Mouse (Mus musculus): Measurements from ENCODE around the gene Spcs3. TPM values are rescaled to one million over a fixed set of nuclear protein-coding genes. Genes with fewer than 3 reads are reported as not detected.

Gene Spcs3
- total RNA-seq, 2 experiments from 2014 or later, result 30.3 to 39.1 TPM

- intact Hi-C loops (cut with DNase I), result no loop called here
Observed at GRCm38 (mm10) chr8:54509221-54509721, 20.5 kb downstream of the Spcs3 start.

GRCm38 (mm10) chr8:54508814-54509213, 21.0 kb downstream of the Spcs3 start:
- intact Hi-C loops (cut with DNase I), result no loop called here
- no peak for DNase-seq

More at GRCm38 (mm10) chr8:54509221-54509721, 20.5 kb downstream of the Spcs3 start:
- DNase-seq, result peak in 1 of 2 experiments; percentile 18

GRCm38 (mm10) chr8:54508096-54508456, 21.7 kb downstream of the Spcs3 start:
- no peak for DNase-seq
- intact Hi-C loops (cut with DNase I), result no loop called here

GRCm38 (mm10) chr8:54507428-54508095, 22.2 kb downstream of the Spcs3 start:
- peak; percentile 79 to 89 for DNase-seq
- intact Hi-C loops (cut with DNase I), result loop anchor here (1.0 to 2.0 kb wide), 3 partner anchors 153 to 323 kb away; no protein-coding TSS in a partner anchor

GRCm38 (mm10) chr8:54505060-54505459, 24.7 kb downstream of the Spcs3 start:
- intact Hi-C loops (cut with DNase I), result no loop called here
- no peak for DNase-seq

- no peak for DNase-seq
- intact Hi-C loops (cut with DNase I), result no loop called here
Observed at GRCm38 (mm10) chr8:54503104-54503503, 26.7 kb downstream of the Spcs3 start.

GRCm38 (mm10) chr8:54493915-54494314, 35.9 kb downstream of the Spcs3 start:
- intact Hi-C loops (cut with DNase I), result loop anchor here (5.0 kb wide), 2 partner anchors 342 to 887 kb away; no protein-coding TSS in a partner anchor

GRCm38 (mm10) chr8:54493110-54493509, 36.7 kb downstream of the Spcs3 start:
- DNase-seq, result peak; percentile 60 to 80
- intact Hi-C loops (cut with DNase I), result loop anchor here (5.0 kb wide), 2 partner anchors 341 to 886 kb away; no protein-coding TSS in a partner anchor

More at GRCm38 (mm10) chr8:54493915-54494314, 35.9 kb downstream of the Spcs3 start:
- DNase-seq, result no peak

GRCm38 (mm10) chr8:54491934-54492333, 37.9 kb downstream of the Spcs3 start:
- no peak for DNase-seq
- intact Hi-C loops (cut with DNase I), result loop anchor here (1.0 to 5.0 kb wide), 3 partner anchors 340 to 885 kb away; partner anchors contain the start of gene Vegfc

GRCm38 (mm10) chr8:54491057-54491690, 38.6 kb downstream of the Spcs3 start:
- DNase-seq, result peak; percentile 47 to 77
- intact Hi-C loops (cut with DNase I), result loop anchor here (1.0 to 5.0 kb wide), 3 partner anchors 339 to 884 kb away; partner anchors contain the start of gene Vegfc

- intact Hi-C loops (cut with DNase I), result loop anchor here (5.0 kb wide), 1 partner anchor 96 kb away; no protein-coding TSS in a partner anchor
- DNase-seq, result no peak
Observed at GRCm38 (mm10) chr8:54488437-54488836, 41.4 kb downstream of the Spcs3 start.

- peak; percentile 10 to 12 for DNase-seq
- intact Hi-C loops (cut with DNase I), result loop anchor here (5.0 kb wide), 1 partner anchor 94 kb away; no protein-coding TSS in a partner anchor
Observed at GRCm38 (mm10) chr8:54486555-54487273, 43.1 kb downstream of the Spcs3 start.

Other genes with a start within 250 kb of the Spcs3 start
- 10 to 100 TPM in 1 of 2 experiments, 1 to 10 TPM in 1; 7.5 to 11.4 TPM for gene Asb5, start 418 bp downstream of the Spcs3 start, total RNA-seq (2021)
- gene Spata4, start 70.8 kb upstream of the Spcs3 start, total RNA-seq (2021), result not detected